Mouse (Mus musculus): ENCODE measurements around the gene Soga1. TPM values are rescaled to one million over a fixed set of nuclear protein-coding genes. Genes with fewer than 3 reads are reported as not detected.

The Soga1 gene
- polyA plus RNA-seq, 1 experiment from 2014 or later = 2.6 TPM

- Histone ChIP-seq H3K27me3 (replicated peaks) (no peaks in the 10 kb centered on the region), H3K27ac (replicated peaks) (no peak overlapping the region), H3K36me3 (peaks cover 92% of the 10 kb centered on the region), H3K4me2 (no peak overlapping the region), H3K9ac (no peak overlapping the region), H3K4me3 (no peak overlapping the region), H3K4me1 (peaks cover 20% of the 10 kb centered on the region), H3K9me3 (peaks cover under 1% of the 10 kb centered on the region; the same call in 1 of the 2 replicates)
- 0 out of 2 replicates have a peak, but pooled peaks have one; percentile 35 for ATAC-seq (ENCODE audit: extremely low read depth, insufficient number of reproducible peaks, low FRiP score, low TSS enrichment)
- WGBS = 33% methylated on average over 9 of the region's 9 CpGs
Measured at GRCm38 (mm10) chr2:157030804-157031203, 48.2 kb downstream of the Soga1 start.

DNA sequence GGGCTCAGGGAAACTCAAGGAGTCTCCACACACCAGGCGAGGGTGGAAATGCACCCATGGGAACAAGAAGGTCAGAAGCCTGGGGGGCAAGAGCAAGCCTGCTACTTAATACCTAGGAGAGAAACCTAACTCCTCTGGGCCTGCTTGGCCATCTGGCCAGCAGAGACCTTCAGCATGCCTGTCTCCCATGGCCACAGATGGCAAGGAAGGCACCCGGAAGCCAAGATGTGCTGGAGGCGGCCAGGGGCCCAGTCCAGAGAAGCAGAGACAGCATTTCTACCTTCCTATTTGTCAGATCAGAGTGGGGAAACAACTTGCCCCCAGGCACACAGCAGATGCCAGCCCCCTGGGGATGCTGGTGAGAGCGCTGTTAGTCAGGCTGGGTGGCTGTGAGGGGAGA is 50.8 kb downstream of the Soga1 start:
- WGBS = 83% methylated on average over 4 of the region's 4 CpGs
- 0 out of 2 replicates have a peak overlapping the region, but pooled peaks have one; percentile 40 for H3K9ac ChIP-seq

GRCm38 (mm10) chr2:157027106-157028008 is 51.7 kb downstream of the Soga1 start:
- H3K27me3 ChIP-seq (replicated peaks) = no peaks in the 10 kb centered on the region
- 63% methylated on average over 21 of the region's 21 CpGs for WGBS
- H3K9me3 ChIP-seq = peaks cover 9% of the 10 kb centered on the region; the same call in 1 of the 2 replicates
- peaks cover 20% of the 10 kb centered on the region for H3K4me1 ChIP-seq
- H3K27ac ChIP-seq (replicated peaks) = peak overlapping the region; percentile 70
- peak; percentile 23; the same call in 1 of the 2 replicates for ATAC-seq (ENCODE audit: extremely low read depth, insufficient number of reproducible peaks, low FRiP score, low TSS enrichment)
- H3K4me3 ChIP-seq = no peak overlapping the region
- peak overlapping the region; percentile 42 for H3K4me2 ChIP-seq
- H3K9ac ChIP-seq = 0 out of 2 replicates have a peak overlapping the region, but pooled peaks have one; percentile 40
- peaks cover 96% of the 10 kb centered on the region for H3K36me3 ChIP-seq

More for the DNA sequence above, 50.8 kb downstream of the Soga1 start:
- Histone ChIP-seq H3K36me3 (peaks cover 96% of the 10 kb centered on the region), H3K4me1 (peaks cover 20% of the 10 kb centered on the region), H3K27ac (replicated peaks) (peak overlapping the region; percentile 70), H3K27me3 (replicated peaks) (no peaks in the 10 kb centered on the region), H3K4me2 (peak overlapping the region; percentile 42; the same call in 1 of the 2 replicates), H3K4me3 (no peak overlapping the region), H3K9me3 (peaks cover 9% of the 10 kb centered on the region; the same call in 1 of the 2 replicates)
- no peak for ATAC-seq (ENCODE audit: extremely low read depth, insufficient number of reproducible peaks, low FRiP score, low TSS enrichment)

DNA sequence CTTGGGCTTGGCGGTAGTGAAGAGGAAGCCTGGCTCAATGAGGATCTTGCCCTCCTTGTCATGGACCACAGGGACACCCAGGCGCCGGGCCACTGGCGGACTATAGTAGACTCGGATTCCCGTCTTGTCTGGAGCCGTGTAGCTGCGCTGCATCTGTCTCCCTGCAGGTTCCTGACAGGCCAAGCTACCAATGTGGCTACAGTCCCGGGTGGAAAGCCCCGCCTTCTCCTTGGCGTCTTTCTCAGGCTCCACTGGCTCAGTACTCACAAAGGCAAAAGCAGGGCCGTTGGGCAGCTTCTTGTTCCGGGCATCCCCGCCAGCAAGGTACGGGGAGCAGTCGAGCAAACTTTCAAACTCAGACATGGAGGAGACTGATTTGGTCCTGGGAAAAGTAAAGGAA is 57.9 kb downstream of the Soga1 start:
- no peak for ATAC-seq (ENCODE audit: extremely low read depth, insufficient number of reproducible peaks, low FRiP score, low TSS enrichment)
- H3K27me3 ChIP-seq (replicated peaks) = no peaks in the 10 kb centered on the region
- H3K9ac ChIP-seq = no peak overlapping the region
- H3K4me2 ChIP-seq = no peak overlapping the region
- peaks cover 9% of the 10 kb centered on the region; the same call in 1 of the 2 replicates for H3K9me3 ChIP-seq
- no peak overlapping the region for H3K4me3 ChIP-seq
- WGBS = 90% methylated on average over 16 of the region's 16 CpGs
- peaks cover 15% of the 10 kb centered on the region for H3K4me1 ChIP-seq
- H3K36me3 ChIP-seq = peaks cover 99% of the 10 kb centered on the region
- H3K27ac ChIP-seq (replicated peaks) = no peak overlapping the region

- Histone ChIP-seq H3K9ac (no peak overlapping the region), H3K4me2 (no peak overlapping the region), H3K4me3 (no peak overlapping the region), H3K27me3 (replicated peaks) (no peaks in the 10 kb centered on the region), H3K27ac (replicated peaks) (no peak overlapping the region), H3K36me3 (peaks cover 98% of the 10 kb centered on the region), H3K4me1 (peaks cover 17% of the 10 kb centered on the region), H3K9me3 (no peaks in the 10 kb centered on the region)
- WGBS = 92% methylated on average over 4 of the region's 4 CpGs
- no peak for ATAC-seq (ENCODE audit: extremely low read depth, insufficient number of reproducible peaks, low FRiP score, low TSS enrichment)
Measured at GRCm38 (mm10) chr2:157019228-157019627, 59.8 kb downstream of the Soga1 start.

GRCm38 (mm10) chr2:157016529-157017270 is 62.4 kb downstream of the Soga1 start:
- peak; percentile 47; the same call in 1 of the 2 replicates for ATAC-seq (ENCODE audit: extremely low read depth, insufficient number of reproducible peaks, low FRiP score, low TSS enrichment)
- peaks cover 84% of the 10 kb centered on the region for H3K36me3 ChIP-seq
- no peak overlapping the region for H3K4me3 ChIP-seq
- H3K27ac ChIP-seq (replicated peaks) = peak overlapping the region; percentile 9
- H3K4me2 ChIP-seq = no peak overlapping the region
- 43% methylated on average over 18 of the region's 18 CpGs for WGBS
- no peaks in the 10 kb centered on the region for H3K9me3 ChIP-seq
- H3K27me3 ChIP-seq (replicated peaks) = no peaks in the 10 kb centered on the region
- peaks cover 21% of the 10 kb centered on the region for H3K4me1 ChIP-seq
- 0 out of 2 replicates have a peak overlapping the region, but pooled peaks have one; percentile 47 for H3K9ac ChIP-seq

DNA sequence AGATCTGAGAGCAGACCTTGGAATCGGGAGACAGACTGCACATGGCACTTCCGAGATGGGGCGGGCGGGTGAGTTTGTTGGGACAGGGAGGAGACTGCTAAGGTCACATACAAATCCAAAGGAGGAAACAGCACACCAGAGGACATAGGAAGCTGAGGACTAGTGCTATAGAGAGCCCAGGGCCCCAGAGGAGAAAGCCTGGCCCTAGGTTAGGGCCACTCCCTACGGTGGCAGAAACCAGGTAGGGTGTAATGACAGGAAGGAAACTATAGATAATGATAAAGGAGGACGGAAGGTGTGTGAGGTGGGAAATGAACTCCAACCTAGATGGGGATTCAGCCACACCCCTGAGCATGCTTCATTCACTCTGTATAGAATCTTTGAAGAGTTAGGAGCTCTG is 66.7 kb downstream of the Soga1 start:
- H3K27ac ChIP-seq (replicated peaks) = no peak overlapping the region
- H3K4me2 ChIP-seq = no peak overlapping the region
- no peak overlapping the region for H3K9ac ChIP-seq
- H3K27me3 ChIP-seq (replicated peaks) = no peaks in the 10 kb centered on the region
- no peak for ATAC-seq (ENCODE audit: extremely low read depth, insufficient number of reproducible peaks, low FRiP score, low TSS enrichment)
- no peak overlapping the region for H3K4me3 ChIP-seq
- H3K9me3 ChIP-seq = no peaks in the 10 kb centered on the region
- H3K36me3 ChIP-seq = peaks cover 41% of the 10 kb centered on the region
- H3K4me1 ChIP-seq = peaks cover 33% of the 10 kb centered on the region
- 63% methylated on average over 6 of the region's 6 CpGs for WGBS

DNA sequence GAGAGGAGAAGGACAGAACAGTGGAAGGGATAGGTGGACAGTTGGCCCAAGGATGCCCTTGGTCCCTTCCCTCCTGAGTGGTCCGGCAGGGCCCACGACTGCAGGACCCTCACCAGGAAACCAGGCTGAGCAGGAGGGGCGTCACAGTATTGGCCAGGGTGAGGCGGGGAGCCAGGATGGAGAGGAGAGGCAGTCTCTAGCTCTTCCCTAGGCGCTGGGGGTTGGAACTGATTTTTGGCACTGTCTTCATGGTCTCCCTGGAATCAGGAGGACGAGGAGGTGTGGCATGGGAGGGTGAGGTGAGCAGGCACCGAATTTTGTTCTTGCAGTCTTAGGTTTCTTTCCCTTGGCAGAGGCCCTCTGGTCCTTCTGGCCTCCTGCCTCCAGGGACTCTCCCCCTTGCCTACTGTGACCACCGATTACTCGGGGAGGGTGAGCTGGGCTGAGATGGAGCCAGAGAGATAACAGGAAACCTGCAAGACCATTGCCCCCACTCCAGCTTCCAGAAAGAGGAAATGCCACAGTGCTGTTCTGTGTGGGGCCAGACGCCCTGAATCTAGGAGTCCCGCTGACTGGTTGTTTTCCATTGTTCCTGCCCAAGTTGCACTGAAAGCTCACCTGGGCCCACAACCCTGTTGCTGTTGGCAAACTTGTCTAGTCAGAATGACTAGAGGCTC is 68.3 kb downstream of the Soga1 start:
- Histone ChIP-seq H3K9ac (0 out of 2 replicates have a peak overlapping the region, but pooled peaks have one; percentile 33), H3K27me3 (replicated peaks) (no peaks in the 10 kb centered on the region), H3K9me3 (no peaks in the 10 kb centered on the region), H3K36me3 (peaks cover 26% of the 10 kb centered on the region), H3K4me1 (peaks cover 30% of the 10 kb centered on the region), H3K4me3 (no peak overlapping the region), H3K4me2 (no peak overlapping the region), H3K27ac (replicated peaks) (no peak overlapping the region)
- 35% methylated on average over 9 of the region's 11 CpGs for WGBS
- ATAC-seq (ENCODE audit: extremely low read depth, insufficient number of reproducible peaks, low FRiP score, low TSS enrichment) = no peak

- ATAC-seq (ENCODE audit: extremely low read depth, insufficient number of reproducible peaks, low FRiP score, low TSS enrichment) = no peak
- H3K4me1 ChIP-seq = peaks cover 34% of the 10 kb centered on the region
- H3K27me3 ChIP-seq (replicated peaks) = no peaks in the 10 kb centered on the region
- H3K9ac ChIP-seq = no peak overlapping the region
- H3K27ac ChIP-seq (replicated peaks) = no peak overlapping the region
- H3K4me2 ChIP-seq = no peak overlapping the region
- H3K9me3 ChIP-seq = no peaks in the 10 kb centered on the region
- H3K36me3 ChIP-seq = peaks cover 23% of the 10 kb centered on the region
- no peak overlapping the region for H3K4me3 ChIP-seq
Measured at GRCm38 (mm10) chr2:157010121-157010520, 68.9 kb downstream of the Soga1 start.

DNA sequence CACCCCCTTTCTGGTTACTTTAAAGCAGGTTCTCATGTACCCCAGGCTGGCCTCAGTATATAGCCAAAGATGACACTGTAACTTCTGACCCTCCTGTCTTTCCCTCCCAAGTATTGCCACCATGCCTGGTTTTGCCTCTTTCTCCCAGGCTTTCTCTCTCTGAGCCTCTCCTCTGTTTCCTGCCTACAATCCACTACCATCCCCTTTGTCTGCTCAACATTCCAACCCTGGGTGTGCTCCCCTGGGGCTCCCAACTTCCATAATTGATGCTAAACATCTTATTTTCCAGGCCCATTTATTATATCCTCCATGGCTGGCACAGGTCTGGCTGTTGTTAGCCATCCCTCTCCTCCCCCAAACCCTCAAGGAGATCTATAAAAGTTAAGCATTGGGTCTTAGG is 70.5 kb downstream of the Soga1 start:
- H3K27me3 ChIP-seq (replicated peaks) = no peaks in the 10 kb centered on the region
- H3K4me1 ChIP-seq = peaks cover 34% of the 10 kb centered on the region
- no peak overlapping the region for H3K9ac ChIP-seq
- peaks cover 23% of the 10 kb centered on the region for H3K36me3 ChIP-seq
- H3K4me3 ChIP-seq = no peak overlapping the region
- no peak for ATAC-seq (ENCODE audit: extremely low read depth, insufficient number of reproducible peaks, low FRiP score, low TSS enrichment)
- no peaks in the 10 kb centered on the region for H3K9me3 ChIP-seq
- H3K4me2 ChIP-seq = no peak overlapping the region
- H3K27ac ChIP-seq (replicated peaks) = no peak overlapping the region

- Histone ChIP-seq H3K36me3 (peaks cover 32% of the 10 kb centered on the region), H3K4me1 (peaks cover 34% of the 10 kb centered on the region), H3K27me3 (replicated peaks) (no peaks in the 10 kb centered on the region), H3K9ac (peak overlapping the region; percentile 92), H3K9me3 (no peaks in the 10 kb centered on the region), H3K4me2 (peak overlapping the region; percentile 92), H3K4me3 (peak overlapping the region; percentile 87), H3K27ac (replicated peaks) (peak overlapping the region; percentile 88)
- no peak for ATAC-seq (ENCODE audit: extremely low read depth, insufficient number of reproducible peaks, low FRiP score, low TSS enrichment)
- WGBS = 26% methylated on average over 5 of the region's 5 CpGs
Measured at GRCm38 (mm10) chr2:157007234-157007596, 71.8 kb downstream of the Soga1 start.

Measured in heart, embryonic 13.5 days (tissue).